Mouse (Mus musculus) cerebral cortex, adult 2 months (tissue): Measurements from ENCODE around the gene Fam25c.

Experiments
- WGBS: fragments of 180-500 bp; shearing (Covaris S2); methylation state at CpG from one replicate; pipeline ENCODE4 v1.1.7; 2018; 5-methylcytosine and 5-hydroxymethylcytosine counted together

The Fam25c gene

GRCm38 (mm10) chr14:34364254-34365146, 9.3 kb upstream of the Fam25c start:
- WGBS: 80% methylated on average over 15 of the region's 15 CpGs

GRCm38 (mm10) chr14:34363490-34364253, 8.4 kb upstream of the Fam25c start:
- WGBS: 4% methylated on average over 32 of the region's 32 CpGs

DNA sequence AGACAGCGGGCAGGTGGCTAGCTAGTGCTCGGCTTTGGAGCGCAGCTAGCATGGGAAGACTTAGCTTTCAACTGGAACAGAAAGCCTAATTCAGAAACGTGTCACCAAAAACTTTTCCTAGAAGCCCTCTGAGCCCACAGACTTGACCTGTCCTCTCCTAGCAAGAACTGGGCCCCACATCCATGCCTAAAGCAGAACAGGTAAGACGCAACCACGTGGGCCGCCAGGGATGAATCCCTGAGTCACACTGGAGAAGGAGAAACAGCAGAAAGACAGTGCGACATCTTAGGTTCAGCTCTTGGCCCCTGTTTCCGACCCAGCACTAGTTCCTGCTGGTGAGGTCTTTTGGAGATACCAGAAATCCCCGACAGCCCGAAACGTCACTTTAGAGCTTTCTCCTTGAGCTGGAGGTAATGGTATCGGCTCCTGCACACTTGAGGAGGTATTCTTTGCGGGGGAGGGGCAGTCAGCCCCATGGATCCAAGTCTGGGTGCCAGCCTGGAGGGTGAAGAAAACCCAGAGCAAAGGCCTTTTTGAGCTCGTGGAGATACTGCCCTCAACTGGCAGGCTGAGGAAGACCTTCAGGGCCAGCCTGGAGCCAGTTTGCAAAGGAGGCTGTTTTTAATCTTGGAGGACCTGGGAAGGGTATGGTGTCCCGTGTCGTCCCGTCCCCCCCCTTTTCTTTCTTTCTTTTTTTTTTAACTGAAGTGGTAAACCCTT, 7.7 kb upstream of the Fam25c start:
- 46% methylated on average over 18 of the region's 18 CpGs for WGBS

DNA sequence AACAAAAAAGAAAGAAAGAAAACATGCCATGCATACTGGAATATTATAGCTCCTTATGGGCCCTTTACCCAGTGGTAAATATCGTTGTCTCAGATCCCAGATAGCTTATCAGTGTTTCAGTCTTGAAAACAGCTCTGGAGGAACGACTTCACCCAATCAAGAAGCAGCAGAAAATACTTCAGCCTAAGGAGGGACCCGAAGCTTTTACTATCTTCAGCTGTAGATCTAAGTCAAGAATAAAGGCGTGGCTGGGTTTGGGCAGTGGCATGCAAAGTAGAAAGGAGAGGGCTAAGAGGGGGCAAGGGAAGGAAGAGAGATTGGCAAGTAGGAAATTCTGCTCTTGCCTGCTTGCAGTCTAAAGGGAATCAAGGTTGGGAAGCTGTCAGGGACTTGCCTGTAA, 6.9 kb upstream of the Fam25c start:
- 90% methylated on average over 4 of the region's 4 CpGs for WGBS

DNA sequence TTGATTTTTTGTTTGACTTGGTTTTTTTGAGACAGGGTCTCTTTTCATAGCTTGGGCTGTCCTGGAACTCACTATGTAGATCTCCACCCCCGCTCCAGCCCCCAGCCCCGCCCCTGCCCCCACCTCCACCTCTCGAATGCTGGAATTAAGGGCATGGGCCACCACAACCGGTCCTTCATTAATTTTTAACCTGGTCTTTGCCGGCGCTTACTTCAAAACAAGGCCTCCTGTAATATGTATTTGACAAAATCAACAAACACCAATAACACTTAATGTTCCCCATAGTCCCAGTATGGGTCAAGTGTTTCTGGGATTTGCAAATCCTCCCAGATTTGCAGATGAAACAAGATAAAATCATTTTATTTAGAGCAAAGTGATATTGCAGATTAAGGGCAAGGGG, 5.0 kb upstream of the Fam25c start:
- WGBS: 70% methylated on average over 6 of the region's 6 CpGs

DNA sequence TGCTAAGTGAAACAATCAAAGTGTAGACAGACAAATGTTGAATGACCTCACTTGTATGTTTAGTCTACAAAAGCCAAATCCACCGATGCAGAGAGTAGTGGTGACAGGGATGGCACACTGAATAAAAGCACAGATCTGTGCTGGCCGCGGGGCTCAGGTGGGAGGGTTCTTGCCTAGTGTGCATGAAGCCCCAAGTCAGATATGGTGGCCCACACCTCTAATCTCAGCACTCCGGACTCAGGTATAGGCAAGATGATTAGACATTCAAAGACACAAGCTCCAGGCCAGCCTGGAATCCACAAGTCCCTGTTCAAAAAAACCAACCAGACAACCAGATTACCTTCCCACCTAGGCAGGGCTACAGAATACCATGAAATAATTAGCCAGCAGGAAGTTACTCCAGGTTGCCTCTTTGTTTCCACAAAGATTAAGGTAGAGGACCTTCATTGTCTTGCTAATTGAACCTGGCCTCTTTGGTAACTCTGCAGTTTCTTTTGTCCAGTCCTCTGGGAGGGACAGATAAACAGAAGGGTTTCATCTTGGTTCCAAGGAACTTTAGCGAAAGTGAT, 4.5 kb upstream of the Fam25c start:
- 64% methylated on average over 5 of the region's 5 CpGs for WGBS

GRCm38 (mm10) chr14:34357671-34358455, 2.6 kb upstream of the Fam25c start:
- WGBS: 67% methylated on average over 7 of the region's 7 CpGs

GRCm38 (mm10) chr14:34354456-34354855, 777 bp downstream of the Fam25c start:
- WGBS: 81% methylated on average over 4 of the region's 4 CpGs

- WGBS: 96% methylated on average over 3 of the region's 3 CpGs
Measured at GRCm38 (mm10) chr14:34353326-34353725, 1.9 kb downstream of the Fam25c start.

GRCm38 (mm10) chr14:34352523-34352922, 2.7 kb downstream of the Fam25c start:
- 74% methylated on average over 6 of the region's 6 CpGs for WGBS

GRCm38 (mm10) chr14:34351660-34352059, 3.6 kb downstream of the Fam25c start:
- 83% methylated on average over 3 of the region's 3 CpGs for WGBS

DNA sequence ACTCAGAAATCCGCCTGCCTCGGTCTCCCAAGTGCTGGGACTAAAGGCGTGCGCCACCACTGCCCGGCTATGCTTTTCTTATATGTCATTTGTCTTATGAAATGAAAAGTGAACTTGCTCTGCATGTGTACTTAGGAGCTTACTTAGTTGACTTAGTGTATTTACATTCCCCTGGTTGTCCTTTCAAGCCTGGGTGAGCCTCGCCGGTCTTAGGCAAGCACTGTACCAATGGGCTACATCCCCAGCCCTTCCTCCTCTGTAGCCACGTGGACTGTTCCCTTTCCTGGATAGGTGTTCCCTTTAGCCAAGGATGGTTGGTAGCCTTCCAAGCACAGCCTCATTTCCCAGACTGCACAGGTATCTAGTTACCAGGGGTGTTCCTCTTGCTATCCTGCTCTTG, 6.2 kb downstream of the Fam25c start:
- WGBS: 88% methylated on average over 8 of the region's 8 CpGs

GRCm38 (mm10) chr14:34348301-34348700, 6.9 kb downstream of the Fam25c start:
- 54% methylated on average over 7 of the region's 7 CpGs for WGBS

DNA sequence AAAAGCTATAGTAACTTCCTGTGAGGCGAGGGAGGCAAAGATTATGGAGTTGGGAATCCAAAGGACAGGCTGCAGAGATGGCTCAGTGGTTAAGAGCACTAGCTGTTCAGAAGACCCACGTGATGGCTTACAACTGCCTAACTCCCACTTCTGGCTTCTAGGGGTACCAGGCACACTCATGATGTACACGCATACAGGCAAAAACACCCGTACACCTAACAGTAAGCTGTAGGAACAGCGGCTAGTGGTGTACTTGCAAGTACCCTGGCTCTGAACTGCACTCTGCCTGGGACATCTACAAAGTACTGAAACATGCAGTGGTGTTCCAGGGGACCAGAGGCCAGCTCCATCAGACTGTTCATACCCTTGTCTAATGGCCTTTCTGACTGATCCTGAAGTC, 8.1 kb downstream of the Fam25c start:
- 93% methylated on average over 5 of the region's 5 CpGs for WGBS

DNA sequence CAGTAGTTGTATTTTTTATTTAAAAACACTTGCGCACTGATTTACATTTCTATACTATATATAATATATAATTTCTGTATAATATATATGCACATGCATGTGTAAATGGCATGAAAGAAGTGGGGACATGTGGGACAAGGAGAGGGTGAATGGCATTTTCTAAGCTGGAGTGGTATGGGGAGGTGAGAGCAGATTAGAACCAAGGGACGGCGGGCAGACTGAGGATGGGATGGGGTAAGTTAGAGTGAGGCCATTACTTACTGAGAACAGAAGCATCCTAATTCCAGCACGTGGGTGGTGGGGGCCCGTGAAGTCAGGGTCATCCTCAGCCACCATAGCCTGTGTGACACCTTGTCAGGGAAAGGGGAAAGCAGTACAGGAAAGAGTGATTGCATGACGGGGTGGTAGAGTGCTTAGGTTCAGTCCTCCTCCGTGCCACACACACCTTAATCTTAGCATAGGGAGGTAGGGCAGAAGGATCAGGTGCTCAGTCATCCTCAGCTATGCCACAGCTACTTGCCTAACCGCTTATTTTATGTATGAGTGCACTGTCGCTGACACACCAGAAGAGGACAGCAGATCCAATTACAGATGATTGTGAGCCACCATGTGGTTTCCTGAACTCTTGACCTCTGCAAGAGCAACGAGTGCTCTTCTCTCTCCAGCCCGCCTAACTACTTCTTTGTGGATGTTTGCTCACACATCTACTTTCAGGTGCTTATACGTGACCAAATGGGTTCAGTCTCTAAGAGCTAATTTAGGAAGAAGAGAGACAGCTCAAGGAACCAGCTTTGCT, 9.3 kb downstream of the Fam25c start:
- 67% methylated on average over 12 of the region's 12 CpGs for WGBS

DNA sequence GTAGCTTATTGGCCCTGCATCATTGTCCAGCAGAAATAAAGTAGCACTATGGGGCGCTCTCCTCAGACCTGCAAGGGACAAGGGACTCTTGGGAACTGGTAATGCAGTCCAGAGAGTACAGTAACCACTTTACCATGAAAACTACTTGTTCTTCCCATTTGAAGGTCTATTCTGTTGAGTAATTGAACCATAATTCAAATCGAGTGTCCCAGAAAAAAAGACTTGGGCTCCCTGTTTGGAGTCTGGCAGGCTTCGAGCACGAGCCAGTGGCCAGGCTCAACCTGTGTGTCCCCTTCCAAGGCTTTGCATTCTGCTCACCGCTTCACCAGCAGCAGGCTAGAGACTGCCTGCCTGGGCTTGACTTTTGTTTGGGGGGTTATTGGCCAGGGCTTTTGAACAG, 10.9 kb downstream of the Fam25c start:
- 74% methylated on average over 5 of the region's 5 CpGs for WGBS

DNA sequence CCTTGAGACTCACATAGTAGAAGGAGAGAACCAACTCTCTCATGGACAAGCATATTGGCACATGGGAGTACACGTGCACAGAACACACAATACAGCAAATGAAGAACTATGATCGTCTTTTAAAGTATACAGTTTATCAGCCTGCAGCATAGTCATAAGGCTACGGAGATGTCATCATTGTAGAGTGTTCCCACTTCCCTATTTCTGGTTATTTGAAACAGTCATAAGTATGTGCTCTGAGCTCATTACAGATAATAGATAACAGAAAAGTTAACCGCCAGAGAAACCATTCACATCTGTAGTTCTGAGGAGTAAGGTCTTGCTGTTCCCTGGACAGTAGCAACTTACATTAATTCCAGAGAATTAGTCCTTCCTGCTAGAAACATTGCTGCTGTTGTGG, 12.2 kb downstream of the Fam25c start:
- WGBS: 85% methylated on average over 4 of the region's 4 CpGs

DNA sequence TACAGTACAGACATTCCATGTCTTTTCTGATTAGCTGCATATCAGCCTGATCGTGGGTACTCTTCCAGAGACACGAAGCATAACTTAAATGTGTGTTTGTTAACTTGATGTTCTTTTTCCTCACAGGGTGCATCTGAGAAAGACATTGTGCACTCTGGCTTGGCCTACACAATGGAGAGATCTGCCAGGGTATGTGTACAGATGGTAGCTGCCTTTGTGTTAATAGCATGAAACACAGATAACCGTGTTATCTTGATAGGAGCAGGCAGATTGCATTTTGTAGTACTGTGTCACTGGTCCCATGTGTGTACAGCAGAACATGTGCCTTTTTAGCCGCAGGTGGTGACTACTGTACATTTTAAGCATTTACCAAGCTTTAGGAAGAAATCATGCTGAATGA, 13.2 kb downstream of the Fam25c start:
- 78% methylated on average over 4 of the region's 4 CpGs for WGBS

GRCm38 (mm10) chr14:34339446-34339845, 15.8 kb downstream of the Fam25c start:
- 77% methylated on average over 1 of the region's 1 CpGs for WGBS

- WGBS: 79% methylated on average over 5 of the region's 5 CpGs
Measured at GRCm38 (mm10) chr14:34332476-34332875, 22.8 kb downstream of the Fam25c start.
